Comparison of ENCODE assay signal across 8 mouse cellular contexts in the genomic region with DNA sequence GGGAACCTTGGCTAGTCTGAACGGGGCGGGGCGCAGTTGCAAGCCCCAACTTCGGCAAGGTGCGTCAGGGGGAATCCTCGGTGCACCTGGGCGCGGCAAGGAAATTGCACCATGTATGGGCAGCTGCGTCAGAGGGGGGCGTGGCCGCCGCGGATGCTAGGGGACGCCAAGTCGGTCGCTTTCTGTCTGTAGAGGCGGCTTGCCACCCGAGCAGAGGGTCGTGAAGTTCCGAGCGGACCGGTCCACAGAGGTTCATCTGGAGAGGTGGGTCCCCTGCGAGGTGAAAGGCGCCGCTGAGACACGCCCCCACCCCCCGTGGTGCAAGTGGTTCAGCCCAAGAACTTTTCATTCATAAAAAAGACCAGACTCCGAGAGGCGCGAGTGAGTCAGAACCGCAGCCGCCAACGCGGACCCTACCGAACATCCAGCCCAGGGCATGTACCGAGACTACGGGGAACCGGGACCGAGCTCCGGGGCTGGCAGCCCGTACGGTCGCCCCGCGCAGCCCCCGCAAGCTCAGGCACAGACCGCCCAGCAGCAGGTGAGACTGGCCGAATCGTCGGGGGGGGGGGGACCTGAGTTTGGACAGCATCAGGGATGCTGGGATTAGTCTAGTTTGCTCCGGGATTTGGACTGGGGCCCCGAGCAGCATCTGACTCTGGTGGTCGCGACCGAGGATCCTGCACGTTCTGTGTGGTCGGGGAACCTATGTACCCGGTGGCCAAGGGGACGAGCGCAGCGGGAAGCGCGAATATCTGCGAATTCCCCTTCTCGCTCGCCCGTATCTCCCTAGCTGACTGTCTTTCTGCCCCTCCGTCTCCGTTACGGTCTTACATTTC. TPM values are rescaled to one million over a fixed set of nuclear protein-coding genes. Genes with fewer than 3 reads are reported as not detected.
DNase-seq lines count a peak whose midpoint lies in the region; ATAC-seq and TF ChIP-seq lines count a peak whose summit lies in the region.
"Had no signal": no experiment of that assay in that cellular context is flagged by ENCODE, and none has a peak within 500 bp of the region (broad histone marks: within the 10 kb centered on the region; RNA-seq: fewer than 3 reads in every experiment).

TSS of gene Fosl1 (plus strand) at position 33 of the 839 bp plus-strand sequence.

- H3K9me3 ChIP-seq in MEL (replicated peaks; ENCODE audit: insufficient read depth, low read length), result no peaks in the 10 kb centered on the region
- H3K9me3 ChIP-seq in forebrain, embryonic 12.5 days, result no peaks in the 10 kb centered on the region
- no peaks in the 10 kb centered on the region for H3K9me3 ChIP-seq in hindbrain, embryonic 12.5 days (replicated peaks)
- no peaks in the 10 kb centered on the region for H3K9me3 ChIP-seq in limb, embryonic 10.5 days (replicated peaks)
- H3K9me3 ChIP-seq in midbrain, embryonic 10.5 days (replicated peaks), result 0 out of 2 replicates have a peak, but pooled peaks cover 4% of the 10 kb centered on the region

- TF ChIP-seq CTCF in MEL (IDR thresholded peaks at IDR 0.05 in 2 of 3, conservative IDR thresholded peaks at IDR 0.05 in 1 of 3; ENCODE audit: control insufficient read depth in 1 of 3, insufficient read depth in 1 of 3, low read depth in 2 of 3, low read length in 3 of 3, poor library complexity in 1 of 3, severe bottlenecking in 1 of 3), result no peak
- no peak for TF ChIP-seq CTCF in brain, embryonic 14.5 days (IDR thresholded peaks at IDR 0.05; ENCODE audit: borderline replicate concordance, extremely low read depth, insufficient read depth, insufficient read length)
- no peak for TF ChIP-seq CTCF in spleen, adult 2 months (IDR thresholded peaks at IDR 0.05; ENCODE audit: extremely low read depth, insufficient read depth, insufficient read length, insufficient replicate concordance)

- no peak for TF ChIP-seq EP300 in MEL (IDR thresholded peaks at IDR 0.05; ENCODE audit: low read depth in 1 of 2, low read length in 2 of 2)

- peak; percentile 82 for DNase-seq in MEL (ENCODE audit: low read depth, low spot score)
- peak; percentile 78 for DNase-seq in brain, embryonic 14.5 days (ENCODE audit: low read depth)
- peak; percentile 80 for DNase-seq in limb, embryonic 10.5 days (ENCODE audit: low spot score)
- peak; percentile 56 for DNase-seq in midbrain, embryonic 10.5 days (ENCODE audit: low spot score)
- peak; percentile 44 to 77 for DNase-seq in spleen, adult 2 months (ENCODE audit: low read depth in 1 of 2, low spot score in 2 of 2)

- WGBS in forebrain, embryonic 12.5 days, result 1% methylated on average over 70 of the region's 70 CpGs
- 1% methylated on average over 70 of the region's 70 CpGs for WGBS in hindbrain, embryonic 12.5 days
- WGBS in limb, embryonic 10.5 days, result under 1% methylated on average over 70 of the region's 70 CpGs
- WGBS in midbrain, embryonic 10.5 days, result under 1% methylated on average over 70 of the region's 70 CpGs
- WGBS in spleen, adult 2 months, result 1% methylated on average over 70 of the region's 70 CpGs

- peak; percentile 55; the same call in 1 of the 2 replicates for ATAC-seq in forebrain, embryonic 12.5 days (ENCODE audit: low FRiP score)
- ATAC-seq in hindbrain, embryonic 12.5 days (ENCODE audit: low FRiP score), result peak; percentile 60

- peaks cover 0 to 4% of the 10 kb centered on the region in 2 experiments; a peak in 2 of 4 replicates for H3K36me3 ChIP-seq in MEL (ENCODE audit: control insufficient read depth in 1 of 2, insufficient read depth in 2 of 2, low read length in 2 of 2)
- no peaks in the 10 kb centered on the region for H3K36me3 ChIP-seq in forebrain, embryonic 12.5 days (replicated peaks)
- H3K36me3 ChIP-seq in hindbrain, embryonic 12.5 days, result no peaks in the 10 kb centered on the region
- H3K36me3 ChIP-seq in limb, embryonic 10.5 days, result peaks cover 7% of the 10 kb centered on the region; the same call in 1 of the 2 replicates
- no peaks in the 10 kb centered on the region for H3K36me3 ChIP-seq in midbrain, embryonic 10.5 days
- H3K36me3 ChIP-seq in spleen, adult 2 months (ENCODE audit: control insufficient read depth, insufficient read depth, low read length), result no peaks in the 10 kb centered on the region

- TF ChIP-seq RAD21 in MEL (IDR thresholded peaks at IDR 0.05; ENCODE audit: low read depth, low read length), result no peak

- no peaks in the 10 kb centered on the region for H3K27me3 ChIP-seq in MEL (ENCODE audit: control insufficient read depth in 1 of 2, insufficient read depth in 2 of 2, low read length in 2 of 2)
- H3K27me3 ChIP-seq in forebrain, embryonic 12.5 days, result peaks cover 78% of the 10 kb centered on the region
- peaks cover 83% of the 10 kb centered on the region for H3K27me3 ChIP-seq in hindbrain, embryonic 12.5 days
- H3K27me3 ChIP-seq in limb, embryonic 10.5 days (ENCODE audit: low read depth, poor library complexity, severe bottlenecking), result peaks cover 80% of the 10 kb centered on the region
- H3K27me3 ChIP-seq in midbrain, embryonic 10.5 days (ENCODE audit: low read depth, poor library complexity, severe bottlenecking), result peaks cover 78% of the 10 kb centered on the region
- H3K27me3 ChIP-seq in spleen, adult 2 months (ENCODE audit: control insufficient read depth, insufficient read depth, low read length), result peaks cover 8% of the 10 kb centered on the region

- H3K4me1 ChIP-seq in MEL (ENCODE audit: control insufficient read depth in 1 of 2, insufficient read depth in 2 of 2, low read length in 2 of 2), result peaks cover 0 to 25% of the 10 kb centered on the region in 2 experiments; a peak in 3 of 4 replicates
- H3K4me1 ChIP-seq in forebrain, embryonic 12.5 days, result peaks cover 18% of the 10 kb centered on the region
- H3K4me1 ChIP-seq in hindbrain, embryonic 12.5 days, result peaks cover 18% of the 10 kb centered on the region
- peaks cover 19% of the 10 kb centered on the region for H3K4me1 ChIP-seq in limb, embryonic 10.5 days
- H3K4me1 ChIP-seq in midbrain, embryonic 10.5 days, result peaks cover 22% of the 10 kb centered on the region
- peaks cover 17% of the 10 kb centered on the region for H3K4me1 ChIP-seq in spleen, adult 2 months (ENCODE audit: control insufficient read depth, insufficient read depth, insufficient read length)

- peak within 1 kb of the TSS; percentile 64 for H3K9ac ChIP-seq in MEL (ENCODE audit: control insufficient read depth, low read depth, low read length, poor library complexity, severe bottlenecking)
- H3K9ac ChIP-seq in forebrain, embryonic 12.5 days, result peak within 1 kb of the TSS; percentile 63
- peak within 1 kb of the TSS; percentile 42 for H3K9ac ChIP-seq in hindbrain, embryonic 12.5 days

- peak within 1 kb of the TSS; percentile 86 for H3K4me2 ChIP-seq in forebrain, embryonic 12.5 days
- peak within 1 kb of the TSS; percentile 70 for H3K4me2 ChIP-seq in hindbrain, embryonic 12.5 days (replicated peaks)

- peak in 1 of 2 experiments; percentile 18; a peak in 1 of 4 replicates for TF ChIP-seq POLR2A in MEL (IDR thresholded peaks at IDR 0.05; ENCODE audit: control insufficient read depth in 1 of 2, insufficient read depth in 1 of 2, low read depth in 1 of 2, low read length in 2 of 2, poor library complexity in 1 of 2)
- no peak for TF ChIP-seq POLR2A in brain, embryonic 14.5 days (IDR thresholded peaks at IDR 0.05; ENCODE audit: borderline replicate concordance, extremely low read depth, insufficient read depth, insufficient read length, poor library complexity, severe bottlenecking)
- TF ChIP-seq POLR2A in spleen, adult 2 months (IDR thresholded peaks at IDR 0.05; ENCODE audit: low read depth, low read length), result no peak

- peaks cover 6% of the 10 kb centered on the region; the same call in 1 of the 2 replicates for H3K79me2 ChIP-seq in MEL (ENCODE audit: control insufficient read depth, insufficient read depth, low read length, poor library complexity)

- peak within 1 kb of the TSS; percentile 20; the same call in 1 of the 2 replicates for H3K27ac ChIP-seq in MEL (ENCODE audit: control insufficient read depth, low read depth, low read length)
- no peak within 1 kb of the TSS for H3K27ac ChIP-seq in forebrain, embryonic 12.5 days
- no peak within 1 kb of the TSS for H3K27ac ChIP-seq in hindbrain, embryonic 12.5 days
- peak within 1 kb of the TSS; percentile 44; the same call in 1 of the 2 replicates for H3K27ac ChIP-seq in limb, embryonic 10.5 days
- H3K27ac ChIP-seq in midbrain, embryonic 10.5 days (replicated peaks), result peak within 1 kb of the TSS; percentile 46; the same call in 1 of the 2 replicates
- no peak within 1 kb of the TSS for H3K27ac ChIP-seq in spleen, adult 2 months (ENCODE audit: insufficient read depth, low read length)

- peak within 1 kb of the TSS; percentile 80 to 81 for H3K4me3 ChIP-seq in MEL (ENCODE audit: control insufficient read depth in 1 of 2, insufficient read depth in 1 of 2, low read depth in 2 of 2, low read length in 2 of 2)
- peak within 1 kb of the TSS; percentile 51 for H3K4me3 ChIP-seq in forebrain, embryonic 12.5 days (replicated peaks)
- H3K4me3 ChIP-seq in hindbrain, embryonic 12.5 days, result peak within 1 kb of the TSS; percentile 38
- H3K4me3 ChIP-seq in limb, embryonic 10.5 days, result peak within 1 kb of the TSS; percentile 67
- H3K4me3 ChIP-seq in midbrain, embryonic 10.5 days, result peak within 1 kb of the TSS; percentile 70
- H3K4me3 ChIP-seq in spleen, adult 2 months (ENCODE audit: extremely low read depth, insufficient read depth, insufficient read length), result peak within 1 kb of the TSS; percentile 63

TF ChIP-seq in MEL, 35 proteins besides CTCF, POLR2A, EP300 and RAD21 (continues in another document):
- TF ChIP-seq CHD1 (IDR thresholded peaks at IDR 0.05; ENCODE audit: low read depth, low read length) (peak; percentile 82; the same call in 1 of the 2 replicates), NRF1 (IDR thresholded peaks at IDR 0.05; ENCODE audit: insufficient read depth, low read depth, low read length, poor library complexity, severe bottlenecking) (no peak), BHLHE40 (IDR thresholded peaks at IDR 0.05; ENCODE audit: borderline replicate concordance, low read depth, low read length) (no peak), TAL1 (IDR thresholded peaks at IDR 0.05; ENCODE audit: low read length) (no peak), SIN3A (IDR thresholded peaks at IDR 0.05; ENCODE audit: low read length) (peak; percentile 50; the same call in 1 of the 2 replicates), MAFK (IDR thresholded peaks at IDR 0.05; ENCODE audit: borderline replicate concordance, low read depth, low read length) (no peak), MXI1 (IDR thresholded peaks at IDR 0.05; ENCODE audit: low read depth, low read length) (peak; percentile 51), KAT2A (conservative IDR thresholded peaks at IDR 0.05; ENCODE audit: low read depth, low read length) (no peak), E2F4 (IDR thresholded peaks at IDR 0.05; ENCODE audit: borderline replicate concordance, low read depth, low read length) (no peak)

RNA-seq across cellular contexts. Expression of gene Fosl1, which starts in this region (rescaled TPM):
- total RNA-seq in MEL (2012; rRNA removed), result 1.1 and 2.0 TPM in 2 replicates
- polyA plus RNA-seq in MEL (2012; ENCODE audit: insufficient read depth in 1 of 2, insufficient read length in 2 of 2, low read depth in 1 of 2, low replicate concordance in 2 of 2, missing spikeins in 1 of 2), result 1 to 10 TPM in 1 of 2 experiments, not detected in 1; 3.1 TPM
- not detected in 2 replicates for polyA plus RNA-seq in brain, embryonic 14.5 days (2012; rRNA removed)
- polyA plus RNA-seq in forebrain, embryonic 12.5 days (2016; fragmentation: Nextera tagmentation; extraction: Ambion mirVana), result not detected in 2 replicates
- not detected in 2 replicates for polyA plus RNA-seq in hindbrain, embryonic 12.5 days (2016; fragmentation: Nextera tagmentation; extraction: Ambion mirVana)
- polyA plus RNA-seq in limb, embryonic 10.5 days (2016; fragmentation: Nextera tagmentation; extraction: Ambion mirVana), result not detected in 2 replicates
- polyA plus RNA-seq in midbrain, embryonic 10.5 days (2016; fragmentation: Nextera tagmentation; extraction: Ambion mirVana), result not detected in 2 replicates
- polyA plus RNA-seq in spleen, adult 2 months (2012; rRNA removed), result 0.04 and 0.40 TPM in 2 replicates
- total RNA-seq: left cerebral cortex, postnatal 10 days had no signal

Comparison
In these comparisons a context has a peak if more than half of its experiments do, and no peak if none do; other contexts are left out.
1. Peak in DNase-seq in brain, embryonic 14.5 days; RNA of the gene not detected or under 1 TPM.
2. Peak in ATAC-seq, H3K4me3 ChIP-seq, H3K9ac ChIP-seq and H3K4me2 ChIP-seq in forebrain, embryonic 12.5 days; RNA of the gene not detected or under 1 TPM.
3. Peak in ATAC-seq, H3K4me3 ChIP-seq, H3K9ac ChIP-seq and H3K4me2 ChIP-seq in hindbrain, embryonic 12.5 days; RNA of the gene not detected or under 1 TPM.
4. Peak in DNase-seq, H3K4me3 ChIP-seq and H3K27ac ChIP-seq in limb, embryonic 10.5 days; RNA of the gene not detected or under 1 TPM.
5. Peak in DNase-seq, H3K4me3 ChIP-seq and H3K27ac ChIP-seq in midbrain, embryonic 10.5 days; RNA of the gene not detected or under 1 TPM.
6. Peak in DNase-seq and H3K4me3 ChIP-seq in spleen, adult 2 months; RNA of the gene not detected or under 1 TPM.